Mouse (Mus musculus): ENCODE measurements at regions not wholly inside any gene's neighbourhood (a gene's known extent, or its start where the extent isn't known, plus 50 kb on each side); places are given as distances from the start of the nearest gene placed in this dataset.

DNA sequence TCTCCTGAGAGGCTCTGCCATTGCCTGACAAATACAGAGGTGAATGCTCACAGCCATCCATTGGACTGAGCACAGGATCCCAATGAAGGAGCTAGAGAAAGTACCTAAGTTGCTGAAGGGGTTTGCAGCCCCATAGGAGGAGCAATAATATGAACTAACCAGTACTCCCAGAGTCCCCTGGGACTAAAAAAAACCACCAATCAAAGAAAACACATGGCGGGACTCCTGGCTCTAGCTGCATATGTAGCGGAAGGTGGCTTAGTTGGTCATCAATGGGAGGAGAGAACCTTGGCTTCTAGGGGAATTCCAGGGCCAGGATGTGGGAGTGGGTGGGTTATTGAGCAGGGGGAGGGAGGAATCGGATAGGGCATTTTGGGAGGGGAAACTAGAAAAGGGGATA lies 207.8 kb downstream of the Otol1 start:
- DNase-seq (ENCODE audit: low spot score) = no peak

- DNase-seq (ENCODE audit: low spot score) = no peak
These were observed 208.7 kb downstream of the Otol1 start for GRCm38 (mm10) chr3:70216096-70216495.

DNA sequence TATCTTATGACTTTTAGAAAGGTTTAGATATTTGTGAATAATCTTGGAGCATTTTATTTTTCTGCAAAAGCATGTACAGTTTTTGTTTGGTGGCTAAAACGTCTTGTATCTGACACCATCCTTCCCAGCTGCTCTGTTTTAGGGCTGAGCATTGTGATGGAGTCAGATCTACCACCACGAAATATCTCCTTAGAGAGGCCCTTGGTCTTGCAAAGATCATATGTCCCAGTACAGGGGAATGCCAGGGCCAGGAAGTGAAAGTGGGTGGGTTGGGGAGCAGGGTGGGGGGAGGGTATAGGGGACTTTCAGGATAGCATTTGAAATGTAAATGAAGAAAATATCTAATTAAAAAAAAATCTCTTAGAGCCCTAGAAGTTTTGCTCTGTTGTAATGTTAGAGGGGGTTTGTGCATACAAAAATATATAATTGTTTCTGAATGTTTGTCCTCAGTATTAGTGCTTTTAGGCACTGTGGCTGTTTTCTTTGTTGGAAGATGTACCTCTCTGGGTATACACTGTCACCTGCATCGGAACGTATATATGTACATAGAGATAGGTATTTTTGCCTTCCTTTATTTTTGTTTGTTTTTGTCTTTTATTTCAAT lies 211.4 kb downstream of the Otol1 start:
- no peak for DNase-seq (ENCODE audit: low spot score)

DNA sequence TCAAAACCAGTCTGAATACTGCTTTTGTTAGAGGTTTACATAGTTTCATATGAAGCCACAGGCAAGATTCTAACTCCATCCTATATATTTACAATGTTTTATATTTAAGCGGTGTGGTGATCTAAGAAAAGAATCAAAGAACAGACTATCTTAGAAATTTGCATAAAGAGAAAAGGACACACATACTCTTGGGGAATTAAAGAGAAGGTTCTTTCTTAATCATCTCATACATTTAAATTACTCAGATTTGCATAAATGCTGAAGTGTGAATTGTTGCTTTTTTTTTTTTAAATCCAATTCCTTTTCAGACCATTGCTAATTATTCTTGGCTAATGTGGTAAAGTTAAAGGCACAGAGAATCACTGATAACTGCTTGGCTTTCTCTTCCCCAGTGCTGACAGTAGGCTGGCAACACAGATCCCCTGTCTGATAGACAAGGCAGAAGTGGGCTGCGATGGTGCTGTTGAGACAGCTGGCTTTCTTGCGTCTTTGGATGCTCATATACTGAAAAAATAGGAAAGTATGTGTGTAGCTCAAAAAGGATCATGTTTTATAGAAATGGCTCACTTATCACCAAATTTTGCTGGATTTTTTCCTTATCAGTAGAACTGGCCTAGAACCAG lies 216.1 kb downstream of the Otol1 start:
- no peak for DNase-seq (ENCODE audit: low spot score)

DNA sequence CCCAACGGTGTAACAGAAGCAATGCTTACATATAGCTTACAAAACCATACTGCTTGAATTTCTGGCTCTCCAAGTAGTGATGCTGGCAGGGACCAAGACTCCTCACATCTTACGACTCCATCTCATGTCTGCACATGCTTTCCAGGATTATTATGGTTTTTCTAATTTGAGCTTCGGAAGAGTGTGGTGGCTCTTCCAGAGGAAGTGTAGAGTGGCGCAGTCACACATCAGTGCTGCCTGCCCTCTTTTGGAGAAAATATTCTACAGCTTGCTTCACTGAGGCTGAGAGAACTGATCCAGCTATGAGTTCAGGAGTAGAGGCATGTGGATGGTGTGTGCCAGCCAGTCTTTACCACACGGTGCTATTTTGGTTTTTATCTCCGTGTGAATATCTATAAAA lies 217.4 kb downstream of the Otol1 start:
- DNase-seq (ENCODE audit: low spot score) = no peak

- DNase-seq (ENCODE audit: low spot score) = peak; percentile 21
These were observed 219.8 kb downstream of the Otol1 start for GRCm38 (mm10) chr3:70227165-70227564.

- no peak for DNase-seq (ENCODE audit: low spot score)
These were observed 241.2 kb downstream of the Otol1 start for GRCm38 (mm10) chr3:70248655-70249054.

- DNase-seq (ENCODE audit: low spot score) = no peak
These were observed 242.5 kb downstream of the Otol1 start for GRCm38 (mm10) chr3:70249922-70250321.

- DNase-seq (ENCODE audit: low spot score) = no peak
These were observed 243.3 kb downstream of the Otol1 start for GRCm38 (mm10) chr3:70250733-70251132.

GRCm38 (mm10) chr3:70263318-70263717 lies 255.9 kb downstream of the Otol1 start:
- DNase-seq (ENCODE audit: low spot score) = no peak

GRCm38 (mm10) chr3:70288590-70289388 lies 281.4 kb downstream of the Otol1 start:
- DNase-seq (ENCODE audit: low spot score) = no peak

GRCm38 (mm10) chr3:70307556-70307955 lies 300.1 kb downstream of the Otol1 start:
- DNase-seq (ENCODE audit: low spot score) = no peak

DNA sequence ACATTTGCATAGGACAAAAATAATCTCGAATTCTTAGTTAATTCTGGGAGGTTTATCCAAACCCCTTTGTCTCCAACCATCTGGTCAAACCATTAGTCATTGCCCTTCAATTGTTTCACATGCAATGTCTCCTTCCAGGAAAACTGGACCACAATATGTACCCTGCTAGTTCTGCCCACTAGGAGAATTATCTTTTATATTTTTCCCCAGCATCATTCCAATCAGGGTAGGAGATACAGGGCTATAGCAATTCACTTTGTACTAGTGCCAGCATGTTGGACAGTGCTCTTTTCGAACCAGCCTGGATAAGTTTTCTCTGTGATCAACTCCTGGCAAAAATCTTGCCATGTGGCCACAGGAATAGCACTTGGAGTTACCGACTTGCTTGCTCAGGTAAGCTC lies 300.6 kb downstream of the Otol1 start:
- no peak for DNase-seq (ENCODE audit: low spot score)

- no peak for DNase-seq (ENCODE audit: low spot score)
These were observed 301.9 kb downstream of the Otol1 start for GRCm38 (mm10) chr3:70309304-70309703.

DNA sequence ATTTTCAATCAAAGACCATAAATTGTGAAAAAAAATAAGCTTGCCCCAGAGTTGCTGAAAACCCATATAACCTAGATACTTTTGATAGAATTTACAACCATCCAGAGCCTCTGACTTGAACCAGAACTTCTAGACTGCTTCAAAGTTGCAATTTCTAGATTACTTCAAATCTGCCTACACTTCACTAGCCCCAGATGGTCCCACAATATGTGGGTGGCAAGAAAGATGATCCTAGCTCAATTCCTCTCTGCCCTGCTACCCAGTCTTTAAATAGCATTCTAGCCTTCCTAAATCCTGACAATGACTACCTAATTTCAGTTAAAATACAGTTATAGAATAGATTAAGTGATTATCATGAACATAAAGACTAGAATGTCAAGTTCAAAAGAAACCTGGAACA lies 303.6 kb downstream of the Otol1 start:
- no peak for DNase-seq (ENCODE audit: low spot score)

- no peak for DNase-seq (ENCODE audit: low spot score)
These were observed 304.6 kb downstream of the Otol1 start for GRCm38 (mm10) chr3:70312034-70312433.

DNA sequence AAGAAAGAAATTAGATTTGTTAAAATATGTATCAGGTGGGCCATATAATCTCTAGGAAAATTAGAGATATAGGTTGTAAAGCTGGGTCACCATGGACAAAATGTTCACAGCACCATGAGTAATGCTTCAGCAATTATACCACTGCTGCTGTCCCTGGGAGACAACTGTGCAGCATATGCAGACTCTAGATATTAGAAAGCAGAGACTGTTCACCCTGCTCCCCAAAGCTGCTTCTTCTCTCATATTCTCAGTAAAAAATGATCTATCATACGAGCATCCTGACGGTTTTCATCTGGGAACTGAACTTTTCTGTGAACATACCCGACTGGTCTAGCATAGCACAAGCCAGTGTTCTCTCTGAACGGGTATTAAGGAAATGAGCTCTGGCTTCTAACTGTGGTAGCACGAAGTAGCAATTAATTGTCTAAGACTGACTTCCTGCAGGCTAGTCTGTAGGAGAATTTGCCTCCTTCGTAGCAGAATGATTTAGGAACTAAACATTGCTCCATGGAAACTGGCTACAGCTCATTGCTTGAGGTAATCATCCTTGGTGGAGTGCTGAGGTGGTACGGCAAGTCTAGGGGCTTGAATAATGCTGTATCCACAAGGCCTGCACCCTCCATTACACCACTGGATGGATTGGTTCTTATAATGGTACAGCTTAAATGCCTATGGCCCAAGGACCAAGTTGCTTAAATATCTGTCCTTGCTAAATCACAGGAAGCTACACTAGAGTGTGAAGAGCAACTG lies 305.9 kb downstream of the Otol1 start:
- no peak for DNase-seq (ENCODE audit: low spot score)

- DNase-seq (ENCODE audit: low spot score) = no peak
These were observed 306.8 kb downstream of the Otol1 start for GRCm38 (mm10) chr3:70314239-70314638.

DNA sequence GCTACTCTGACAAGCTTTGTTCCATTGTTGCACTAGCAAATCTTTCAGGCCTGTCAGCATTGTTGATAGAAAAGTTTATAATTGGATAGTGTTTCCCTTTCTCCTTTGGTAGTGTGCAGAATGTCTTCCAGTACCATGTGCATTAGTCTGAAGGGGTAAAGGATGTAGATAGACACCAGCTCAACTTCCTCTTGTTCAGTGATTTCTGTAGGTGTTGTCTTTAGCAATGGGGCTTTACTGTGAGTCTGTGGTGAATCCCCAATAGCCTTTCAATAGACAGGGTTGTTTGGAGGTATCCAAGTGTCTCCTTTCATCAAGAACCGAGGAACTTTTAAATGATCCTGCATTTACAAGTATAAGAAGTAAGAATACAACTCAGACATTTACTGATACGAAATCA lies 311.0 kb downstream of the Otol1 start:
- DNase-seq (ENCODE audit: low spot score) = no peak

GRCm38 (mm10) chr3:70319139-70319538 lies 311.7 kb downstream of the Otol1 start:
- DNase-seq (ENCODE audit: low spot score) = no peak

- DNase-seq (ENCODE audit: low spot score) = no peak
These were observed 313.8 kb downstream of the Otol1 start for GRCm38 (mm10) chr3:70321161-70321657.

- DNase-seq (ENCODE audit: low spot score) = no peak
These were observed 317.3 kb downstream of the Otol1 start for GRCm38 (mm10) chr3:70324692-70325091.

Measured in urinary bladder, adult 2 months (tissue).